Mouse (Mus musculus) testis, postnatal 14 days (tissue): Measurements from ENCODE around the gene Cpeb2.

Experiments
- DNase-seq: peaks from one replicate; pipeline ENCODE4 v3.0.0; 2021; ENCODE audit warnings: low spot score

Gene Cpeb2

DNA sequence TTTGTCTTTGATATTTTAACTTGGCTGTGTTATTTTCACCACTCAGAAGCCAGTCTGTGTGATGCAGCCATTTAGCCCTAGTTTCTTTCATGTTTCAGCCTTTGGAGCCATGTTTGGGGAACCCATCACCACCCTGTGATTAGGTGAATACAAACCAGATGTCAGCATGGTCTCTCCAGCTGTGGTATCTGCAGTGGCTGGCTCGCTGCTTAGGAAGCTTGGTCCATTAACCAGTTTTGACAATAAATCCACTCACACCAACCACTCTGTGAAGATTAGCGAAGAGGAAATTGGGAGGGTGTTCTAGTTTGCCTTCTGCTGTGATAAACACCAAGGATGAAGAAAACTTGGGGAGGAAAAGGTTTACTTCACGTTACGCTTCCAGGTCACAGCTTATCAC lies 92.6 kb downstream of the Cpeb2 start:
- DNase-seq: no peak

DNA sequence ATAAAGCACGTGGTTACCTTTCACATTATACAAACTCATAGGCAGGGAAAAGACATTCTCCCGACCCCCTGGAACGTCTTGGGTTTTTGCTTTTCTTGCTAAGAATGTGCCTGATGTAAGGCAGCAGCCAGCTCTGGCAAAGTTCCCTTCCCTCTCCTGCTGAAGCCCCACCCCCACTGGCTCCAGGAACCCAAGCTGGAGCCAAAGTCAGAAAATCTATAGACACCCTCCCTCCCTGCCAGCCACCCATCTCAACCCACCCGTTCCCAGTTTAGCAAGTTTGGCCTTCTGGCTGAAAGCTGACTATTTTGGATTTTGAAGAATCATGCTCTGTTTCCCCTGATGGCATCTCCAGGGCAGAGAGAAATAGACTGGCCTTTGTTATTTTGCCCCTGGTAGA lies 95.6 kb downstream of the Cpeb2 start:
- DNase-seq: no peak

DNA sequence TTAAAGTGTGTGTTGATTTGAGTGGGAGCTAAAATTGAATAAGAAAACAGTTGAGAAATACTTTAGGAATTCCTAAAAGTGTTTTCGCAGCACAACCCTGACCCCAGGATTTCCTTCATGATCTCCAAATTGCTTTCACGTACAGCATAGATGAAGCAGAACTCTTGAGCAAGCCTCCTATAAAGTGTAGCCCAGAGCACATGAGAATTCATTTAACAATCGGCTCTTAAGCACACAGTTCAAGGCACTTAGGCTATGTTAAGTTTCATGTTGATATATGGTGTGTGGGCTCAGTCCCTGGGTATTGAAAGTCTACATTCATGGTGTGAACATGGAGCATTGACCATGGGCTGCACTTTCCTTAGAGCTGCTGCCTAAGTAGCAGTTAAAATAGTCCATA lies 97.3 kb downstream of the Cpeb2 start:
- DNase-seq: no peak

DNA sequence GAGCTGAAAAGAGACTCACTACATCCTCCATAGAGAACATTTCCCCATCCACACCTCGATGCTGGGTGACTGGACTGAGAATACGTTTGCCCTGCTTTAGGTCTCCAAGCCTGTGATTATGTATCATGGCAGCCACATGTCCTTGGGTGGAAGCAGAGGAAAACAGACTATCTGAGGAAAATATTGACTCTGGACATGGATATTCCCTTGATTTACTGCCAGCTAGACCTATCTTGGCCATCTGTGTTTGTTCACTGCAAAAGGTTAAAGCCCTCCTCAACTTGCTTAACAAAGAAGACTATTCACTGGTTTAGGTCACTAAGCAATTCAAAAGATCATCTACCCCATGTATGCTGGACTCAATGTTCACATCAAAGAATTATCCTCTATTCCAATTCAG lies 101.5 kb downstream of the Cpeb2 start:
- DNase-seq: no peak

DNA sequence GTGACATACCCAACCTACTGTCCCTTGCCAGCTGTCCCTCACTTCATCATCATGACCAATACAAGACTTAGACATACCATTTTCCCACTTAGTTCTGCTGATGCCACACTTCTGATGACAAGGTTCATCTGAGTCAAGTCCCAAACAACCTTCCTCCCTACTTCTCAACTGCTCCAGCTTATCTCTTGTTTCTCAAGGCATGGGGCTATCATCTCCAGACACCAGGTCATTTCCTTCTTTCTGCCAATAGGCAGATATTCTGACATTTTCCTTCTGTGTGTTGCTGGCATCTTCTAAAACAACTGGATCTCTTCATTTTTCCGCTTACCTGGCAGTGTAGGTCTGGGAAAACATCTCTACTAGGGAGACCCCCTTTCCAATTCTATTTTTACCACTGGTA lies 104.2 kb downstream of the Cpeb2 start:
- no peak for DNase-seq

DNA sequence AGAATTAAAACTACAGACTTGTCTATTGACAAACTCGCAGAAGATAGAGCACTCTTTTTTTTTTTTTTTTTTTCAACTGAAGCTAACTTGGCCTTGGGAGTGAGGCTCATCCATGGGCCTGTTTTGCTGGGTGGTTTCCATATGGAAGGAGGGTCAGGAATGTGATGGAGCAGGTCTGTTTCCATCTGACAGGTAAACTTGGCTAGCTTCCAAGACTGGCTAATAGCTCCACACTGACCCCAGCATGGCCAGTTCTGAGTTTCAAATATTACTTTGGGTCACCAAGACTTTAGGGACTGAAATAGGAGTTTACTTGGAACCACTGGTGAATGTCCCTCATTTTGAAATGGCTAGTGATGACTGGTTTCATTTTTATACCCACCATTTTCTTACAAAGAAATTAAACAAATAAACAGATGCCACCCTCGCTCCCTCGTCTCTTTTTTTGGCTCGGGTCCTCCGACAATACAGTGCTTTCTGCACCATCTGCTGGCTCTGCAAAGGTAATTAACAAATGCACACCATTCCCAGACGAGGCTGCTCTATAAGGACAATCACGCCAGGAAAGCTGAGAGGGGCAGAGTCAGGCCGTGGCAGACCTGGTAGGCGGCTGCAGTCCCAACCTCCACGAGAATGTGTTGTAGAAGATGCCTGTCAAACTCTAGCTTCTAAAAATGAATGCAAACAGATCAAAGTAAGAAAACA lies 106.0 kb downstream of the Cpeb2 start:
- DNase-seq: no peak
